Mouse (Mus musculus): ENCODE results near the gene Car8. TPM values are rescaled to one million over a fixed set of nuclear protein-coding genes. Genes with fewer than 3 reads are reported as not detected.
A peak's percentile ranks its signal among the peaks of the same experiment; 100 is the strongest.
"Not testable (repeated sequence)": the region's sequence is repeated elsewhere in the genome, so short reads cannot be mapped to it uniquely, and the experiment has no call there.

Car8 gene
- polyA plus RNA-seq, 1 experiment = 2.9 TPM

DNA sequence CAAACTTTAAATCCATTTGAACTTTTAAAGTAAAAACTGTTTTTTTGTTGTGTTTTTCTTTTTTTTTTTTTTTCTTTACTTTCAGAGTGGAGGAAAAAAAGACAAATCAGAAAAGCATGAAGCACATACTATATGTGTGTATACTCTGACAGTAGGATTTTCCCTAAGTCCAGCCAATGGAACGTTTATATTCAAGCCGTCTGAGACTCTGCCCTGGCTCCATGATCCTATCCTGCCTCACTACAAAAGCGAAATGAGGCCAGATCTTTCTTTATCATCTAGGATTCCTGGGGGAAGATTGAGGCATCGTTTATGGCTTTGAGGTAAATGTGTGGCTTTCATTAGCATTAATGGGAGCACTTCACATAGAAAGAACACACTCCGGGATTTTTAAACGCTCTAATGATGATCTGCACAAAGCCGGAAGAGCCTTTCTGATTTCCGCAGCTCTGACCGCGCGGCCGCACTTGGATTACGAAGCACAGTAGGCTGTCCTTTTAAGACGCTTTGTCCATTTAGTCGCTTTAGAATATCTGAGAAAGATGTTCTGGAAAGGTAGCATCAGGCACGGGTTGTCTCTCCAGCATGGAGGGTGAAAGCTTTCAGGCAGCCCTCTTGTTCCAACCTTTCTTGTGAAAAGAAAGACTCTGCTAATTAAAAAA is 128.8 kb downstream of the Car8 start:
- peak; percentile 79 for DNase-seq (ENCODE audit: low read depth)
- TF ChIP-seq POLR2A (IDR thresholded peaks at IDR 0.05; ENCODE audit: borderline replicate concordance, extremely low read depth, insufficient read depth, insufficient read length, poor library complexity, severe bottlenecking) = no peak
- TF ChIP-seq CTCF (IDR thresholded peaks at IDR 0.05; ENCODE audit: borderline replicate concordance, extremely low read depth, insufficient read depth, insufficient read length) = no peak

DNA sequence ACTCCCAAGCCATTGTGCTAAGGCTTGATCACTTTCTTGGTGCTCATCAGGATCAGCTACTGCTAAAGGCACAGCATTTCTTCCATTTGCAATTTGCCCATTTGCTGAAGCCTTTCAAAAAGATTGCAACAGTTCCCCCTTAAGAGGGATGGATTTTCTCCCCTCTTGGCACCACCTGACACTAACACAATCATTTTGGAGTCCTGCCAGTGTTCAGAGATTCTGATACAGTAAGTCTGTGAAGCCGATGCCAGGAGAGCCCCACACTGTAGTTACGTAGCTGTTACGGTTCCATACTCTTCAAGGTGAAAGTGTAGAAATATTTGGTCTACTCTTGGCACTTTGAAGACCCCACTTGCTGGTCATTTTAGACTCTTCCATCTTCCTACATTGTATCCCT is 137.4 kb downstream of the Car8 start:
- TF ChIP-seq POLR2A (IDR thresholded peaks at IDR 0.05; ENCODE audit: borderline replicate concordance, extremely low read depth, insufficient read depth, insufficient read length, poor library complexity, severe bottlenecking) (no peak), CTCF (IDR thresholded peaks at IDR 0.05; ENCODE audit: borderline replicate concordance, extremely low read depth, insufficient read depth, insufficient read length) (no peak)
- peak; percentile 80 for DNase-seq (ENCODE audit: low read depth)

DNA sequence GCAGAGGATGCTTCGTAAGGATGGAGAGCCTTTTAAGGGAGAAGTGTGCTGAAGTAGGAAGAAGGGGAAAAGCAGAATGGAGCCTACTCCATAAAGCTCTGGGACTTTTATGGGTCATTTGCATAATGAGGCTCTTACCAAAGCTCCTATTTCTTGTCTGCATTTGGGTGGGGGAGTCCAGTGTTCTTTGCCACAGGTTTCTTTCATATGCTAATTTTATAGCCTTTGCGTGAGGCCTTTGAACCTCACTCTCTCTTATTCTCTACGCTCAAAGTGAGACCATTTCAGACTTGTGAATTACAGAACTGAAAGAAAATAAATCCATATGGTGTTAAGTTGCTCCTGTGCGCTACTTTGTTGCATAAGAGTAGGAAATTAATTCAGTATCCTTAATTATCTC is 140.8 kb downstream of the Car8 start:
- DNase-seq (ENCODE audit: low read depth) = peak; percentile 91
- no peak for TF ChIP-seq CTCF (IDR thresholded peaks at IDR 0.05; ENCODE audit: borderline replicate concordance, extremely low read depth, insufficient read depth, insufficient read length)
- no peak for TF ChIP-seq POLR2A (IDR thresholded peaks at IDR 0.05; ENCODE audit: borderline replicate concordance, extremely low read depth, insufficient read depth, insufficient read length, poor library complexity, severe bottlenecking)

DNA sequence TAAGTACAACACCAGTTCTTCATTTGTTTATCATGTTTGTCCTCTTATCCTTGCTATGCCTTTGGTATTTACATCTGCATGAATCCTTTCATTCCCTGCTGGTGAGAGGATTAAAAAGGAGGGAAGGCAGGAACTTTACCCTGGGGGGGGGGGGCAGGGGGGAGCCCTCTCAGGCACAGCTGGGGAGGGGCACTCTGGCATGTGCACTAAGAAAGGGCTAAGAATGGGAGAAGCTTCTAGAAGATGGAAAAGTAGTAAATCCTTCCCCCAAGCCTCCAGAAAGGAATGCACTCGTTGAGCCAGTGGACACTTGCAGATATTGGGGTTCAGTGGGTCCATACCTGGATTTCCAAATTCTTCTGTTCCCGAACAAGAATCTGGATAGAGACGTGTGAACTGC is 141.2 kb downstream of the Car8 start:
- DNase-seq (ENCODE audit: low read depth) = no peak
- TF ChIP-seq CTCF (IDR thresholded peaks at IDR 0.05; ENCODE audit: borderline replicate concordance, extremely low read depth, insufficient read depth, insufficient read length) (no peak), POLR2A (IDR thresholded peaks at IDR 0.05; ENCODE audit: borderline replicate concordance, extremely low read depth, insufficient read depth, insufficient read length, poor library complexity, severe bottlenecking) (no peak)

DNA sequence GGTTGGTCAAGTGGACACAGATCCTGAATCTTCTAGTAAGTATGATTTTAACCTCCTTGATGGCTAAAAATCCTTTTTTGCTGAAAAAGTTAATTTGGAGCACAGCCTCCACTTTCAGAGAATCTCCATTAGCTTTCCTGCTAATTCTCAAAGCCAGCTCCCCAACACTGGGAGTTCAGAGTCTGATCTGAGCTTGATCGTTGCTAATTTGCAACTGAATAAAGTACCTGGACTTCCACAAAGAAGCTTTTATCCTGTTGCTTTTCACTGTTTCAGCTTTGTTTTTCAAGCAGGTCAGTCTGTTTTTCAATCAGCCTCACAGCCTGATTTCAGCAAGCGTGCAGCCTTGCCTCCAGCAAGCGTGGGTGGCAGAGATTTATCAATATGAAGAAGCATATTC is 145.3 kb downstream of the Car8 start:
- DNase-seq (ENCODE audit: low read depth) = not testable (repeated sequence)
